Mouse (Mus musculus) neutrophil, adult 83 days (primary cell): ENCODE data around the gene Cyth4. TPM values are rescaled to one million over a fixed set of nuclear protein-coding genes. Genes with fewer than 3 reads are reported as not detected.

Experiments
- total RNA-seq, 2 experiments: library from RNA; stranded (reverse); gene quantifications; one replicate each; pipeline ENCODE4 v1.2.4; 2023

Gene Cyth4
- total RNA-seq: 100 to 1,000 TPM; 159 to 178 TPM

GRCm38 (mm10) chr15:78596914-78597313 is at the start of gene Cyth4:
TSS of gene Cyth4 (plus strand) at chr15:78597047.

DNA sequence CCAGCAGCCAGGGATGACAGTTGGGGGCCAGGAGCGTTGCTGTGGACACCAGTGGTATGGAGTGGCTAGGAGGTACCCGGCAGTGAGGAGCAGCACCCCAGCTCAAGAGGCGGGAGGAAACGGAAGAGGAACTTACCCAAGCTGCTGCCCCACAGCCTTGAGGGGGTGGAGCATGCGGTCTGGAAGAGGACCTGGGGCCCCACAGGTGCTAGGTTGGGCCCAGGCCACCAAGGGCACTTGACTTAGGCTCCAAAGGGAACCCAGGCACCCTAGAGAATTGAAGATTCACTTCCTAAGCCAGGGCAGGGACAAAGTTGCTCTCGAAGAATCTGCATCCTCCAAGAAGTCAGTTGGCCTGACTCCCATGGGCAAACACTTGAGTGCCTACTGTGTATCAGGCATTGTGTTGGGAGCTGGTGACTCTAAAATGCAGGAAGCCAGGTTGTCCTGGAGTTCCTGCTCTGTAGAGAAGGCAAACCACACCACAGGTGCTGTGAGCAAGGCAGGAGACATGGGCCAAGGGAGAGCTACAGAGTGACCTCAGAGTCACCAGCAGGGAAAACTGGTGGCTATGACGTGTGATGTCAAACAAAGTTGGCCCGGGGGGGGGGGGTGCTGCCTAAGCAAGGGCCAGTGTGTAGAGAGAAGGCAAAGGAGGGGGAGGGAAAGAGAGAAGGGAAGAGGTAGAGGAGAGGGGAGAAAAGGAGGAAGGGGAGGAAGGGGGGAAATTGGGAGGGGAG is 24.0 kb upstream of the Cyth4 start, which contains the start of gene Rac2:
Rac2 (minus strand) TSS at position 126 of the 740 bp plus-strand sequence.

Other genes starting within 250 kb of the Cyth4 start
- gene Tex33, start 201.1 kb upstream of the Cyth4 start, total RNA-seq: not detected
- gene Tst, start 191.1 kb upstream of the Cyth4 start, total RNA-seq: 10 to 100 TPM; 19.8 to 23.5 TPM
- gene Mpst, start 190.6 kb upstream of the Cyth4 start, total RNA-seq: 10 to 100 TPM; 34.0 to 38.3 TPM
- 1 to 10 TPM; 5.8 to 7.5 TPM for gene Kctd17, start 168.5 kb upstream of the Cyth4 start, total RNA-seq
- under 1 TPM in 1 of 2 experiments, not detected in 1; 0.11 TPM for gene Tmprss6, start 128.4 kb upstream of the Cyth4 start, total RNA-seq
- gene Il2rb, start 101.8 kb upstream of the Cyth4 start, total RNA-seq: under 1 TPM; 0.64 to 0.88 TPM
- gene C1qtnf6, start 65.6 kb upstream of the Cyth4 start, total RNA-seq: 1 to 10 TPM in 1 of 2 experiments, under 1 TPM in 1; 0.92 to 1.5 TPM
- not detected for gene Sstr3, start 52.4 kb upstream of the Cyth4 start, total RNA-seq
- gene Rac2, start 24.3 kb upstream of the Cyth4 start, total RNA-seq: 1,000 to 10,000 TPM; 1,433 to 1,468 TPM
- under 1 TPM; 0.11 to 0.33 TPM for gene Elfn2, start 121.7 kb downstream of the Cyth4 start, total RNA-seq
- gene Mfng, start 176.4 kb downstream of the Cyth4 start, total RNA-seq: 10 to 100 TPM; 13.3 to 16.6 TPM
- 10 to 100 TPM; 32.7 to 36.8 TPM for gene Card10, start 206.0 kb downstream of the Cyth4 start, total RNA-seq
- gene Cdc42ep1, start 245.6 kb downstream of the Cyth4 start, total RNA-seq: under 1 TPM; 0.22 to 0.42 TPM